Mouse (Mus musculus): ENCODE measurements around the gene Numa1. TPM values are rescaled to one million over a fixed set of nuclear protein-coding genes. Genes with fewer than 3 reads are reported as not detected.

Gene Numa1
- polyA plus RNA-seq, 1 experiment from 2014 or later = 66.3 TPM

- no peak overlapping the region for H3K4me3 ChIP-seq (ENCODE audit: low read depth, low read length)
- no peaks in the 10 kb centered on the region for H3K36me3 ChIP-seq (ENCODE audit: control insufficient read depth, insufficient read depth, low read length)
- no peak for ATAC-seq (replicated peaks; ENCODE audit: low FRiP score)
- H3K27me3 ChIP-seq (replicated peaks; ENCODE audit: control insufficient read depth, insufficient read depth, low read length) = no peaks in the 10 kb centered on the region
- WGBS = 83% methylated on average over 1 of the region's 1 CpGs
- H3K27ac ChIP-seq (ENCODE audit: low read depth, low read length) = no peak overlapping the region
- H3K4me2 ChIP-seq = no peak overlapping the region
- H3K9ac ChIP-seq (ENCODE audit: low read depth, low read length) = no peak overlapping the region
- peaks cover 3% of the 10 kb centered on the region; the same call in 1 of the 2 replicates for H3K4me1 ChIP-seq (replicated peaks; ENCODE audit: control insufficient read depth, insufficient read depth, low read length)
- no peaks in the 10 kb centered on the region for H3K9me3 ChIP-seq (ENCODE audit: control insufficient read depth, low read length)
- DNase-seq (ENCODE audit: low spot score) = no peak
Observed at GRCm38 (mm10) chr7:101951648-101952047, 17.7 kb downstream of the Numa1 start.

GRCm38 (mm10) chr7:101952098-101952497 is 18.2 kb downstream of the Numa1 start:
- H3K9me3 ChIP-seq (ENCODE audit: control insufficient read depth, low read length) = no peaks in the 10 kb centered on the region
- ATAC-seq (replicated peaks; ENCODE audit: low FRiP score) = no peak
- H3K36me3 ChIP-seq (ENCODE audit: control insufficient read depth, insufficient read depth, low read length) = no peaks in the 10 kb centered on the region
- DNase-seq (ENCODE audit: low spot score) = no peak
- H3K9ac ChIP-seq (ENCODE audit: low read depth, low read length) = no peak overlapping the region
- no peak overlapping the region for H3K4me2 ChIP-seq
- H3K27me3 ChIP-seq (replicated peaks; ENCODE audit: control insufficient read depth, insufficient read depth, low read length) = no peaks in the 10 kb centered on the region
- no peak overlapping the region for H3K27ac ChIP-seq (ENCODE audit: low read depth, low read length)
- H3K4me3 ChIP-seq (ENCODE audit: low read depth, low read length) = no peak overlapping the region
- 42% methylated on average over 2 of the region's 2 CpGs for WGBS
- peaks cover 3% of the 10 kb centered on the region; the same call in 1 of the 2 replicates for H3K4me1 ChIP-seq (replicated peaks; ENCODE audit: control insufficient read depth, insufficient read depth, low read length)

DNA sequence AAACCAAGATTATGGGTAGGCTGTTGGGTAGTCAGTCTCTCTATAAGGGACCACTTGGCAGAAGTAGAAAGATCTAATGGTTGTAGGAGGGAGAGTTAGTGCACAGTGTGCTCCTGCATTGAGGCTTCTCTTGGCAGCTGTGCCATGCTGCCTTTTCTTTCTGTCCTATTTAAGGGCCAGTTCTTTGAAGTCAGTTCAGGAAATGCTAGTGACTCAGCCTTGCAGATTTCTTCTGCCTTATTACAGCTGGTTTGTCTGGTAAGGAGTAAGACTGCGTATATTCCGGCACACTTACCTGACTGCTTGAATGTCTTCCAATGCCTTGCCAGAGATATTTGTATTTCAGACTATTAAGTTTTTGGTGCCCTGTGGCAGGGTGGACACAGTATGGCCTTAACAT is 20.3 kb downstream of the Numa1 start:
- Histone ChIP-seq H3K27me3 (replicated peaks; ENCODE audit: control insufficient read depth, insufficient read depth, low read length) (no peaks in the 10 kb centered on the region), H3K9ac (ENCODE audit: low read depth, low read length) (no peak overlapping the region), H3K9me3 (ENCODE audit: control insufficient read depth, low read length) (no peaks in the 10 kb centered on the region), H3K4me2 (no peak overlapping the region), H3K36me3 (ENCODE audit: control insufficient read depth, insufficient read depth, low read length) (no peaks in the 10 kb centered on the region), H3K4me3 (ENCODE audit: low read depth, low read length) (no peak overlapping the region), H3K4me1 (replicated peaks; ENCODE audit: control insufficient read depth, insufficient read depth, low read length) (peaks cover 3% of the 10 kb centered on the region; the same call in 1 of the 2 replicates), H3K27ac (ENCODE audit: low read depth, low read length) (no peak overlapping the region)
- ATAC-seq (replicated peaks; ENCODE audit: low FRiP score) = no peak
- no peak for DNase-seq (ENCODE audit: low spot score)
- WGBS = 92% methylated on average over 2 of the region's 2 CpGs

GRCm38 (mm10) chr7:101955276-101955675 is 21.4 kb downstream of the Numa1 start:
- DNase-seq (ENCODE audit: low spot score) (no peak), ATAC-seq (replicated peaks; ENCODE audit: low FRiP score) (no peak)
- WGBS = 80% methylated on average over 2 of the region's 2 CpGs
- H3K9ac ChIP-seq (ENCODE audit: low read depth, low read length) = no peak overlapping the region
- H3K4me2 ChIP-seq = no peak overlapping the region
- H3K4me3 ChIP-seq (ENCODE audit: low read depth, low read length) = no peak overlapping the region
- H3K9me3 ChIP-seq (ENCODE audit: control insufficient read depth, low read length) = no peaks in the 10 kb centered on the region
- no peak overlapping the region for H3K27ac ChIP-seq (ENCODE audit: low read depth, low read length)
- no peaks in the 10 kb centered on the region for H3K36me3 ChIP-seq (ENCODE audit: control insufficient read depth, insufficient read depth, low read length)
- H3K27me3 ChIP-seq (replicated peaks; ENCODE audit: control insufficient read depth, insufficient read depth, low read length) = no peaks in the 10 kb centered on the region
- H3K4me1 ChIP-seq (replicated peaks; ENCODE audit: control insufficient read depth, insufficient read depth, low read length) = peaks cover 3% of the 10 kb centered on the region; the same call in 1 of the 2 replicates

GRCm38 (mm10) chr7:101955862-101956261 is 22.0 kb downstream of the Numa1 start:
- DNase-seq (ENCODE audit: low spot score) (no peak), ATAC-seq (replicated peaks; ENCODE audit: low FRiP score) (no peak)
- no peaks in the 10 kb centered on the region for H3K36me3 ChIP-seq (ENCODE audit: control insufficient read depth, insufficient read depth, low read length)
- no peaks in the 10 kb centered on the region for H3K27me3 ChIP-seq (replicated peaks; ENCODE audit: control insufficient read depth, insufficient read depth, low read length)
- no peak overlapping the region for H3K4me3 ChIP-seq (ENCODE audit: low read depth, low read length)
- H3K9me3 ChIP-seq (ENCODE audit: control insufficient read depth, low read length) = no peaks in the 10 kb centered on the region
- WGBS = 34% methylated on average over 4 of the region's 4 CpGs
- no peak overlapping the region for H3K9ac ChIP-seq (ENCODE audit: low read depth, low read length)
- H3K27ac ChIP-seq (ENCODE audit: low read depth, low read length) = no peak overlapping the region
- peaks cover 3% of the 10 kb centered on the region; the same call in 1 of the 2 replicates for H3K4me1 ChIP-seq (replicated peaks; ENCODE audit: control insufficient read depth, insufficient read depth, low read length)
- H3K4me2 ChIP-seq = no peak overlapping the region

GRCm38 (mm10) chr7:101956481-101956880 is 22.6 kb downstream of the Numa1 start:
- H3K36me3 ChIP-seq (ENCODE audit: control insufficient read depth, insufficient read depth, low read length) = no peaks in the 10 kb centered on the region
- no peaks in the 10 kb centered on the region for H3K9me3 ChIP-seq (ENCODE audit: control insufficient read depth, low read length)
- ATAC-seq (replicated peaks; ENCODE audit: low FRiP score) = no peak
- DNase-seq (ENCODE audit: low spot score) = no peak
- WGBS = 75% methylated on average over 1 of the region's 1 CpGs
- H3K4me3 ChIP-seq (ENCODE audit: low read depth, low read length) = no peak overlapping the region
- no peak overlapping the region for H3K27ac ChIP-seq (ENCODE audit: low read depth, low read length)
- H3K27me3 ChIP-seq (replicated peaks; ENCODE audit: control insufficient read depth, insufficient read depth, low read length) = no peaks in the 10 kb centered on the region
- peaks cover 3% of the 10 kb centered on the region; the same call in 1 of the 2 replicates for H3K4me1 ChIP-seq (replicated peaks; ENCODE audit: control insufficient read depth, insufficient read depth, low read length)
- no peak overlapping the region for H3K9ac ChIP-seq (ENCODE audit: low read depth, low read length)
- H3K4me2 ChIP-seq = no peak overlapping the region

- Histone ChIP-seq H3K4me3 (ENCODE audit: low read depth, low read length) (no peak overlapping the region), H3K9me3 (ENCODE audit: control insufficient read depth, low read length) (no peaks in the 10 kb centered on the region), H3K4me2 (no peak overlapping the region), H3K27me3 (replicated peaks; ENCODE audit: control insufficient read depth, insufficient read depth, low read length) (no peaks in the 10 kb centered on the region), H3K9ac (ENCODE audit: low read depth, low read length) (no peak overlapping the region), H3K4me1 (replicated peaks; ENCODE audit: control insufficient read depth, insufficient read depth, low read length) (peaks cover 3% of the 10 kb centered on the region; the same call in 1 of the 2 replicates), H3K36me3 (ENCODE audit: control insufficient read depth, insufficient read depth, low read length) (no peaks in the 10 kb centered on the region), H3K27ac (ENCODE audit: low read depth, low read length) (no peak overlapping the region)
- WGBS = 80% methylated on average over 5 of the region's 5 CpGs
- DNase-seq (ENCODE audit: low spot score) (no peak), ATAC-seq (replicated peaks; ENCODE audit: low FRiP score) (no peak)
Observed at GRCm38 (mm10) chr7:101956911-101957310, 23.0 kb downstream of the Numa1 start.

GRCm38 (mm10) chr7:101962829-101963228 is 28.9 kb downstream of the Numa1 start:
- Histone ChIP-seq H3K4me3 (ENCODE audit: low read depth, low read length) (no peak overlapping the region), H3K9ac (ENCODE audit: low read depth, low read length) (no peak overlapping the region), H3K4me2 (no peak overlapping the region), H3K27me3 (replicated peaks; ENCODE audit: control insufficient read depth, insufficient read depth, low read length) (no peaks in the 10 kb centered on the region), H3K36me3 (ENCODE audit: control insufficient read depth, insufficient read depth, low read length) (no peaks in the 10 kb centered on the region), H3K27ac (ENCODE audit: low read depth, low read length) (no peak overlapping the region), H3K4me1 (replicated peaks; ENCODE audit: control insufficient read depth, insufficient read depth, low read length) (peaks cover 14% of the 10 kb centered on the region), H3K9me3 (ENCODE audit: control insufficient read depth, low read length) (no peaks in the 10 kb centered on the region)
- no peak for DNase-seq (ENCODE audit: low spot score)
- ATAC-seq (replicated peaks; ENCODE audit: low FRiP score) = no peak
- WGBS = 92% methylated on average over 2 of the region's 2 CpGs

GRCm38 (mm10) chr7:101963621-101964020 is 29.7 kb downstream of the Numa1 start:
- Histone ChIP-seq H3K27me3 (replicated peaks; ENCODE audit: control insufficient read depth, insufficient read depth, low read length) (no peaks in the 10 kb centered on the region), H3K27ac (ENCODE audit: low read depth, low read length) (no peak overlapping the region), H3K9ac (ENCODE audit: low read depth, low read length) (no peak overlapping the region), H3K4me2 (no peak overlapping the region), H3K36me3 (ENCODE audit: control insufficient read depth, insufficient read depth, low read length) (no peaks in the 10 kb centered on the region), H3K4me3 (ENCODE audit: low read depth, low read length) (no peak overlapping the region), H3K4me1 (replicated peaks; ENCODE audit: control insufficient read depth, insufficient read depth, low read length) (peaks cover 17% of the 10 kb centered on the region), H3K9me3 (ENCODE audit: control insufficient read depth, low read length) (no peaks in the 10 kb centered on the region)
- 93% methylated on average over 2 of the region's 2 CpGs for WGBS
- ATAC-seq (replicated peaks; ENCODE audit: low FRiP score) (no peak), DNase-seq (ENCODE audit: low spot score) (no peak)
